Mouse (Mus musculus): ENCODE results near the gene Cacna1i.

GRCm38 (mm10) chr15:80436961-80437360, 149.9 kb downstream of the Cacna1i start:
- no peak for TF ChIP-seq CTCF (IDR thresholded peaks at IDR 0.05; ENCODE audit: control insufficient read depth, insufficient read depth, low read length)
- TF ChIP-seq POLR2A (IDR thresholded peaks at IDR 0.05; ENCODE audit: borderline replicate concordance, control insufficient read depth, low read depth, low read length): no peak

All from bone marrow, adult 2 months (tissue).